Mouse (Mus musculus) thymus, postnatal 4 days (tissue): ENCODE measurements around the gene Kctd11.
"Not testable (repeated sequence)": the region's sequence is repeated elsewhere in the genome, so short reads cannot be mapped to it uniquely, and the experiment has no call there.

Source experiments
- DNase-seq: peaks from one replicate; pipeline ENCODE4 v3.0.0; 2021

Kctd11 gene

DNA sequence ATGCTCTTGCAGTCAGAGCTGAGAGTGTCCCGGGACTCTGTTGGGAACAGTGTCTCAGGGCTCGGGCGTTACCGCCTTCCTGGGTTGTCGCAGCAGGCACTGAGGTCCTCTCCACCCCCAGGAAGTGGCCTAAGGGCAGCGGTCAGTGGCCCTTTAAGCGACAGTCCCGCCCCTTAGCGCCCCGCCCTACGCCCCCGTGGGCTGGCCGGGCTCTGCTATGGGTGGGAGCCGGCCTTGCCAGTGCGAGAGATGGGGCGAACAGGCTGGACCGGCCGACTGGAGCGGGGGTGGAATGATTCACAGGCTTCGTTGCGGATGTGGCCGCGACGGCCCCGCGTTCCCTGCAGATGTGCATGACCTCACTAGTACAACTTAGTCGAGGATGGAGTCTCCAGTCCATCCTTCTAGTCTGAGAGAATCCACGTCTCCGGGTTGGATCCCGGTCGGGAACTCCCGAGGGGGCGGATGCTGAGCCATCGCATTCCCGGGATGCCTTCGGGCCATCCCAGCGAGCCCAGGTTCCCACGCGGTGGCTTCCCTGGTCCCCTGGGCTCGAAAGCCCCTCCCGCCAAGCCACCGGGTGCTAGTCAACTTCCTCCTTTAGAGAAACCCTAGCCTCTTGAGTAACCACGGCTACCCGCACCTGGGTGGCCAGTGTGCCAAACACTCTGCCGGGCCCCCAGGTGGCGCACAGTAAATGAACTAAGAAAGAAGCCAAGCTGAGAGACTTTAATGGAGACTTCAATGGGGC, at the start of gene Kctd11:
Gene Kctd11 (minus strand): TSS at position 554 of the 751 bp plus-strand sequence.
- peak; percentile 85 for DNase-seq

- DNase-seq = not testable (repeated sequence)
Observed at GRCm38 (mm10) chr11:69930176-69930575, 49.0 kb upstream of the Kctd11 start.

GRCm38 (mm10) chr11:69929712-69930111, 48.5 kb upstream of the Kctd11 start:
- DNase-seq = no peak

- no peak for DNase-seq
Observed at GRCm38 (mm10) chr11:69927501-69927900, 46.3 kb upstream of the Kctd11 start.

DNA sequence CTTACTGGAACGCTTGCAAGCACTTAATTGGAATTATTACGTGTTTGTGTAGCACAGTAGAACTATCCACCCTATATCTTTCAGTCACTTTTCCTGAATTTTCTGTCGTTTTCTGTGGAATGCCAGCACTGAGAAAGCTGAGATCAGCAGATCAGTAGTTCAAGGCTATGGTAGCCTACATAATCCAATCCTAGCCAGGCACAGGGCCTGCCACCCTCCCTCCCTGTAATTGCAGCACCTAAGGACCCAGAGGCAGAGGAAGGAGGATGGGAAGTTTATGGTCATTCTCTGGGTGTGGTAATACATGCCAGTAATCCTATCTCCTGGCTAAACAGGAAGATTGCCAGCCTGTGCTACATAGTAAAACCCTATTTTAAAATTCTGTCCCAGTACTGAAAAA, 41.6 kb upstream of the Kctd11 start:
- no peak for DNase-seq

DNA sequence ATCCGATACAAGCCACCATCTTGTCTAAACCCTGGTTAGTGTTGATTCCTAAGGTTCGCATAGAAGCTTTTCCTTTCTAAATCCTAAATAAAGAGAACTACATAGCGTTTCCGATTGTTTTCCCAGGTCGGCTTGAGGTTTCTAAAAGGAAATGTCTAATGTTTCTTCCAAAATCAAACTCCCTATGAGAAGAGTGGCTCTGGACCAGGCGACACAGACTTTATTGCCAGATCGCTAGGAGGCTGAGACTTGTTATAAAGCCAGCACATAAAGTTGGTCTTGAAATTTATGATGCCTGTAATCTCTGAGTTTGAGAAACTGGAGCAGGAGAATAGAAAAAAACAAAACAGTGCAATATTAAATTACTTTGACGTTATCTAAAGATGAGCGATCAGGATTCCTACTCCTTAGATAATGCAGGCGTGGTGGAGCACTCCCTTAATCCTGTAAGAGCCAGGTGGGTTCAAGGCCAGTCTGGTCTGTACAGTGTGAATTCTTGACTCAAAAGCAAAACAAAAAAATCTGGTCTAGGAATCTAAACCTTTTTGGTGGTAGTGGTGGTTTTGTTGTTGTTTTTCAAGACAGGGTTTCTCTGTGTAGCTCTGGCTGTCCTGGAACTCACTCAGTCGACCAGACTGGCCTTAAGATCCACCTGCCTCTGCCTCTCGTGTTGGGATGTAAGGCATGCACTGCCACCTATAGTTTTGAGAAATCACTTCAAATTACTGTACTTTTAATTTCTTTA, 41.0 kb upstream of the Kctd11 start:
- DNase-seq = no peak

- peak; percentile 100 for DNase-seq
Observed at GRCm38 (mm10) chr11:69921114-69922011, 40.2 kb upstream of the Kctd11 start, which contains the start of gene Eif5a. Eif5a (minus strand) TSS chr11:69921958.

DNA sequence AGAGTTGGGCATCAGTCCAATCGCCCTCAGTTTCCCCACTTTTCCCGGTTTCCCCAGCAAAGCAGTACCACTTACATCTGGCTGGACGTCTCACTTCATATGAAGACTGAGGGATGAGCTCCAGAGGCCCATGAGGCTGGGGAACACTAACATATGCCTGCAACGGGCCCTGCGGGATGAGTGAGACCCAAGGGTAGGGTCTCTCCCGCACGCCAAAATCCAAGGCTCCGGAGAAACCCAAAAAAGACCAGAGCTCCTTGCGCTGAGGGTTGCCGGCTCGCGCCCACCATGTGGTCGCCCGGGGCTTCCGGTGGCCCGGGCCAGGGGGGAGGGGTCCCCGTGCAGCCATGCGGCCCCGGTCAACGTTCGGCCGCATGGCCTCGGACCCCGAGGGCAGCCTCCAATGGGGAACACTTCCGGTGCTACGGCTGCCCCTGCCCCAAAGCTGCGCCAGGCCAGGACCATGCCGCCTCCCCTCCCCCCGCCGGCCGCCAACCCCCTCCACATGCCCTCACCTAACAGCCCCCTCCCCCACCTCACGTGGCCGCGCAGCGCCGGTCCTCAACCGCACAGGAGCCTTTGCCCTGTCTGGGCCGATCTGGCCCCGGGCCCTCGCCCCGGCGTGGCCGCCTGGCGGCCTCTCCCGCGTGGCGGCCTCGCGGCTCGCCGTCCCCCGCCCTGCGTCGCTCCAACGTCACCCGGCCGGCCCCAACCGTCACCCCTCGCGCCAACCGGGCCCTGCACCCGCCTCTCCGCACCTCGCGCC, 39.2 kb upstream of the Kctd11 start:
- peak; percentile 73 for DNase-seq

DNA sequence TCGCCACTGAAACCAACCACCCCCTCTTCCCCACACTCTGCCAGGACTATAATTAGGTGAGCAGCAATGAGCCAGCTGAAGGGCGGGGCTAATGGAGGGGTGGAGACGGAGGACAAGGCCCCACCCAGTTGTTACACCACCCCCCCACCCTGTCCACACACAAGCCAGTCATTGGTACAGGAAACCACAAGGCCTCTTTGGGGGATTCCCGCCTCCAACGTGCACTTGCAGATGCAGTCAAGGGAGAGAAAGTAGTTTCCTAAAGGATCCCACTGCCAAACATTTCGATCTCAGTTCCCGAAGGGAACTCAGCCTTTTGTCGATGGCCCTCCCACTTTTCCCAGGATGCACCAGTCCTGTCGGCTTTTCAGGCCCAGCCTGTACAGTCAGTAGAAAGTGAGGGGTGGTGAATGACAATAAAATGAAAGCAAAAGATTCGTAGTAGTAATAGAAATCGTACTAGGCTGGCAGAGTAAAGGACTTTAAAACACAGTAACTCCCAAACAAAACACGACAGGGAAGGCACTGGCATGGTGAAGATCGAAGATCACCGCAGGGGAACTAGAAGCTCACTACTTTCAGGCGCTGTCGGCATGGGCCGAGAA, 38.6 kb upstream of the Kctd11 start:
- peak; percentile 78 for DNase-seq

GRCm38 (mm10) chr11:69919053-69919452, 37.8 kb upstream of the Kctd11 start:
- DNase-seq = peak; percentile 14

- DNase-seq = no peak
Observed at GRCm38 (mm10) chr11:69918118-69918517, 36.9 kb upstream of the Kctd11 start.

DNA sequence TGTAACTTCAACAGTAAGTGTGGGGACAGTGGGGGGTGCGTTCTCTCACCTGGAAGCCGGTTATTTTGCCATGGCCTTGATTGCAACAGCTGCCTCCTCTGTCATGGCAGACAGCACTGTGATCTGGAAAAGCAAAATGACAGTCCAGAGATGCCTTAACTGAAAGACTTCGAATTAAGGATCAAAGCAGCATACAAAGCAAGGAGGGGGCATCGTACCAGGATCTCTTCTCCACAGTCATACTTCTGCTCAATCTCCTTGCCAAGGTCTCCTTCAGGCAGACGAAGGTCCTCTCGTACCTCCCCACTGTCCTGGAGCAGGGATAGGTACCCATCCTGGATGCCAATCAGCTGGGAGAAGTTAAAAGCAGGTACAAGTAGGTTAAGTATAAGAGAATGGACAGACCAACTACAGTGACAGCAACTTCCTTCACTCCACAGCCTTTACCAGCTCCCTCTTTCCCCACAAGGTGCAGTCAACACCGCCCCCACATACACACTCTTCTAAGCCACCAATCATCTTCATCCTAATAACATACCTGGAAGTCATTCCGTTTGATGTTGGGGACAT, 36.3 kb upstream of the Kctd11 start:
- DNase-seq = no peak

- DNase-seq = not testable (repeated sequence)
Observed at GRCm38 (mm10) chr11:69916652-69917378, 35.6 kb upstream of the Kctd11 start.

- DNase-seq = no peak
Observed at GRCm38 (mm10) chr11:69915667-69916627, 34.7 kb upstream of the Kctd11 start.

GRCm38 (mm10) chr11:69914917-69915430, 33.8 kb upstream of the Kctd11 start:
- no peak for DNase-seq

GRCm38 (mm10) chr11:69914372-69914764, 33.2 kb upstream of the Kctd11 start:
- peak; percentile 55 for DNase-seq

- DNase-seq = peak; percentile 92
Observed at GRCm38 (mm10) chr11:69913554-69914371, 32.6 kb upstream of the Kctd11 start, which contains the start of gene Gps2. Gps2 (plus strand) TSS chr11:69913888.
